Mouse (Mus musculus): ENCODE data around the gene Ttc21a. TPM values are rescaled to one million over a fixed set of nuclear protein-coding genes. Genes with fewer than 3 reads are reported as not detected.
"Not testable (repeated sequence)": the region's sequence is repeated elsewhere in the genome, so short reads cannot be mapped to it uniquely, and the experiment has no call there.

Gene Ttc21a
- polyA plus RNA-seq, 1 experiment: not detected

GRCm38 (mm10) chr9:120005936-120006335 is 68.5 kb downstream of the Ttc21a start:
- Histone ChIP-seq H3K27ac (ENCODE audit: insufficient read depth, low read length) (no peak overlapping the region), H3K4me3 (ENCODE audit: insufficient read depth, low read length) (no peak overlapping the region), H3K4me1 (ENCODE audit: control insufficient read depth, insufficient read depth, low read length) (no peaks in the 10 kb centered on the region; the same call in 1 of the 2 replicates)
- TF ChIP-seq CTCF (IDR thresholded peaks at IDR 0.05; ENCODE audit: borderline replicate concordance, insufficient read depth, low read length) (no peak), POLR2A (IDR thresholded peaks at IDR 0.05; ENCODE audit: low read depth, low read length) (no peak)

- H3K4me1 ChIP-seq (ENCODE audit: control insufficient read depth, insufficient read depth, low read length): 0 out of 2 replicates have a peak, but pooled peaks cover 5% of the 10 kb centered on the region
- H3K27ac ChIP-seq (ENCODE audit: insufficient read depth, low read length): no peak overlapping the region
- H3K4me3 ChIP-seq (ENCODE audit: insufficient read depth, low read length): no peak overlapping the region
- no peak for TF ChIP-seq POLR2A (IDR thresholded peaks at IDR 0.05; ENCODE audit: low read depth, low read length)
- TF ChIP-seq CTCF (IDR thresholded peaks at IDR 0.05; ENCODE audit: borderline replicate concordance, insufficient read depth, low read length): no peak
Measured at GRCm38 (mm10) chr9:120007833-120008232, 70.4 kb downstream of the Ttc21a start.

GRCm38 (mm10) chr9:120009226-120009841 is 71.9 kb downstream of the Ttc21a start:
- Histone ChIP-seq H3K4me1 (ENCODE audit: control insufficient read depth, insufficient read depth, low read length) (peaks cover 14% of the 10 kb centered on the region), H3K27ac (ENCODE audit: insufficient read depth, low read length) (no peak overlapping the region), H3K4me3 (ENCODE audit: insufficient read depth, low read length) (no peak overlapping the region)
- TF ChIP-seq CTCF (IDR thresholded peaks at IDR 0.05; ENCODE audit: borderline replicate concordance, insufficient read depth, low read length) (no peak), POLR2A (IDR thresholded peaks at IDR 0.05; ENCODE audit: low read depth, low read length) (no peak)

- Histone ChIP-seq H3K4me3 (ENCODE audit: insufficient read depth, low read length) (no peak overlapping the region), H3K4me1 (ENCODE audit: control insufficient read depth, insufficient read depth, low read length) (peaks cover 14% of the 10 kb centered on the region), H3K27ac (ENCODE audit: insufficient read depth, low read length) (no peak overlapping the region)
- TF ChIP-seq POLR2A (IDR thresholded peaks at IDR 0.05; ENCODE audit: low read depth, low read length) (no peak), CTCF (IDR thresholded peaks at IDR 0.05; ENCODE audit: borderline replicate concordance, insufficient read depth, low read length) (no peak)
Measured at GRCm38 (mm10) chr9:120009871-120010270, 72.5 kb downstream of the Ttc21a start.

DNA sequence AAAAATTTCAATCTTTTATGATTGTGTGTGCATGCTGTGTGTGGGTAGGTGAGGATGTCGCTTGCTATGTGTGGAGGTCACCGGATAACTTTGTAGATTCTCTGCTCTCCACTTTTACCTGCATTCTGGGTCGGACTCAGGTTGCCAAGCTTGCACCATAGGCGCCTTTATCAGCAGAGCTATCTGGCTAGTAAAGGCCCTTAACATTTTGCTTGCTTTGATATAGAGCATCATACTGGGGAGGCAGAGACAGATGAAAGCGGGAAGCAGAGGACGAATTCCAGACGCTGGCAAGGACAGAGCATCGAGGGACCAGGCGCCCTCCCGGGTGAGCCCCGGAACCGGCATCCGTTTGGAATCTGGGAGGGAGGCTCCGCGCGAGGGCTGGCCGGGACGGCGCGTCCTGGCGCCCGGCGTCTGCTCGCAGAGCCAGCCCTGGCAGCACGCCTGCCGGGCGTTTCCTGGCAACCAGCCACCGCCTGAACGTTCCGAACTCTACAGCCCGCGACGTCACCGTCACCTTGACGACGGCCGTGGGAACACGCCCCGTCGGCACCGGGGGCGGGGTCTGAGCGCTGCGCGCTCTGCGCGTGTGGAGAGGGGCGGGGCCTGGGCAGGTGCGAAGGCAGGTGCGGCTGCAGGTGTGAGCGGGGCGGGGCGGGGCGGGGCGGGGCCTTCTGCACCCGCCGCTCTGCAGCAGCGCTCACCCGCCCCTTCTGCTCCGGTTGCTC is 73.5 kb downstream of the Ttc21a start:
- Histone ChIP-seq H3K4me3 (ENCODE audit: insufficient read depth, low read length) (peak overlapping the region; percentile 32), H3K4me1 (ENCODE audit: control insufficient read depth, insufficient read depth, low read length) (peaks cover 14% of the 10 kb centered on the region), H3K27ac (ENCODE audit: insufficient read depth, low read length) (peak overlapping the region; percentile 70)
- TF ChIP-seq CTCF (IDR thresholded peaks at IDR 0.05; ENCODE audit: borderline replicate concordance, insufficient read depth, low read length) (no peak), POLR2A (IDR thresholded peaks at IDR 0.05; ENCODE audit: low read depth, low read length) (no peak; the same call in 1 of the 2 replicates)

GRCm38 (mm10) chr9:120011533-120011932 is 74.1 kb downstream of the Ttc21a start:
- no peak for TF ChIP-seq POLR2A (IDR thresholded peaks at IDR 0.05; ENCODE audit: low read depth, low read length)
- peak; percentile 52; the same call in 1 of the 2 replicates for TF ChIP-seq CTCF (IDR thresholded peaks at IDR 0.05; ENCODE audit: borderline replicate concordance, insufficient read depth, low read length)
- Histone ChIP-seq H3K4me3 (ENCODE audit: insufficient read depth, low read length) (no peak overlapping the region), H3K27ac (ENCODE audit: insufficient read depth, low read length) (peak overlapping the region; percentile 57), H3K4me1 (ENCODE audit: control insufficient read depth, insufficient read depth, low read length) (peaks cover 14% of the 10 kb centered on the region)

DNA sequence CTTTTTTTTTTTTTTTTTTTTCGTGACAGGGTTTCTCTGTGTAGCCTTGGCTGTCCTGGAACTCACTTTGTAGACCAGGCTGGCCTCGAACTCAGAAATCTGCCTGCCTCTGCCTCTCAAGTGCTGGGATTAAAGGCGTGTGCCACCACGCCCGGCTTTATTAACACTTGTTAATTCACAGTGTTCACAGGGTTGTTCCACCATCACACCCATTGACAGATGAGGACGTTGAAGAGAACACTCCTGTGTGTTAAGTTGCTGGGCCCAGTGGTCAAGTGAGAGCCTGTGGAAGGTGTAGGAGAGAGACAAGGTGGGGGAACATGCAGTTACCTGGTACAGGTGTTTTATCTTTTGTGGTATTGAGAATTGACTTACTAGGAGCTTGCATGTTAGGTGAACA is 74.8 kb downstream of the Ttc21a start:
- H3K4me1 ChIP-seq (ENCODE audit: control insufficient read depth, insufficient read depth, low read length): peaks cover 14% of the 10 kb centered on the region

DNA sequence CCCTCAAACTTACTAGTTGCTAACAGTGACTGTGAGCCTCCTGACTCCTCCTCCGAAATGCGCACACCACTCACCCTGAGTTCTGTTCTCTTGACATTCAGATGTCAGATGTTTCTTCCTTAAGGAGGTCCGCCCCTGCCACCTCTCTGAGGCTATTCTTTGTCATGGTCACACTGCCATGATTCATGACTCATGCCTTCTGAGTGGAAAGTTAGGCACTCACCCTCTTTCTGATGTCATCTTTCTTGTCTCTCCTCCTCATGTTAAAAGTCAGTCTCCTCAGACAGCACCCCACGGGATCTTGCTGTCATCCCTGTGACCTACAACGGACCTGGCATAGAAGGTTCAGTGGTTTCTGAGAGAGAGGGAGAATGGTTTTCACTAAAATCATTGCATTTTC is 75.4 kb downstream of the Ttc21a start:
- TF ChIP-seq CTCF (IDR thresholded peaks at IDR 0.05; ENCODE audit: borderline replicate concordance, insufficient read depth, low read length) (no peak), POLR2A (IDR thresholded peaks at IDR 0.05; ENCODE audit: low read depth, low read length) (no peak)
- Histone ChIP-seq H3K4me1 (ENCODE audit: control insufficient read depth, insufficient read depth, low read length) (peaks cover 14% of the 10 kb centered on the region), H3K4me3 (ENCODE audit: insufficient read depth, low read length) (no peak overlapping the region), H3K27ac (ENCODE audit: insufficient read depth, low read length) (peak overlapping the region; percentile 34; the same call in 1 of the 2 replicates)

More for the DNA sequence above, 74.8 kb downstream of the Ttc21a start:
- not testable (repeated sequence) for H3K27ac ChIP-seq (ENCODE audit: insufficient read depth, low read length); H3K4me3 ChIP-seq (ENCODE audit: insufficient read depth, low read length)

DNA sequence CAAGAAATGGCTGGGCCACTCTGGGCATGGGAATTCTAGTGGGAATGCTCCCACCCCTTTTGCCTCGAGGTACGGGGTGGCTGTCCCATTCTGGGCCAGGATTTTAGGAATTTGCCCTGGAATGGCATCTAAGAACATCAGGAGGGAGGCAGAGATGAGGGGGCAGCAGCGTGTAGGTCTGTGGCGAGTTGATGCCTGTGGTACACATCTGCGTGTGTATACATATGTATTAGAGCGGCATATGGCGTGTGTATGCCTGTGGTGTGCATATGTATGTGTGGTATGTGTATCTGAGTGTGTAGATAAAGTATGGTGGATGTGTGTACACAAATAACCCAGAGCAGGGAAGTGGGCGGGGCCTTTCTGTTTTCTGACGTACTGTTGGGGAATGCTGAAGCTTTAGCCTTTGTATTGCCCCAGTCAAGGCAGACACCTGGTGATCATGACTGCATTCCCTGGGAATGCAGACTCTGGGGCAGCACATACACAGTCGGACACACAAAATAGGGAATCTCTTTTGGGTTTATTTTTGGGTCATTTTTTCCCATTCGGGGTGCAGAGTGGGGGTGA is 75.9 kb downstream of the Ttc21a start:
- Histone ChIP-seq H3K4me3 (ENCODE audit: insufficient read depth, low read length) (no peak overlapping the region), H3K4me1 (ENCODE audit: control insufficient read depth, insufficient read depth, low read length) (peaks cover 14% of the 10 kb centered on the region), H3K27ac (ENCODE audit: insufficient read depth, low read length) (peak overlapping the region; percentile 34; the same call in 1 of the 2 replicates)
- TF ChIP-seq CTCF (IDR thresholded peaks at IDR 0.05; ENCODE audit: borderline replicate concordance, insufficient read depth, low read length) (no peak), POLR2A (IDR thresholded peaks at IDR 0.05; ENCODE audit: low read depth, low read length) (no peak)

DNA sequence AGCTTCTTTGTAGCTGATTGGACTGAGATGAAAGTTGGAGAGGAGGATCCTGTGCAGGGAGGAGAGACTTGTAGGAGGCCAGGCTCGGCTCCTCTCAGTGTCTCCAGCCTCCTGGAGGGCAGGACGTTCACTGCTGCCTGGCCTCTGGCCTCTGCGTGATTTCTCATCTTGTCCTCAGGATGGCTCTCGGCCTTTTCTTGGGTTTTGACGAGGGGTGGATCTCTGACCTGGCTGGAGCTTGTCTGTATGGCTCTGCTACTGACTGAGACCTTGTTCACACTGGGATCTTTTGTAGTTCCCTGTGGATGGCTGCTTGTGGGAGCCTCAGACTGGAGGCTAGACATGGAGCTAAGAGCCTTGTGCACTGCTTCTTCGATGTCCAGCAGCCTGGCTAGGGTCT is 77.4 kb downstream of the Ttc21a start:
- Histone ChIP-seq H3K4me1 (ENCODE audit: control insufficient read depth, insufficient read depth, low read length) (peaks cover 14% of the 10 kb centered on the region), H3K4me3 (ENCODE audit: insufficient read depth, low read length) (no peak overlapping the region), H3K27ac (ENCODE audit: insufficient read depth, low read length) (no peak overlapping the region)
- TF ChIP-seq POLR2A (IDR thresholded peaks at IDR 0.05; ENCODE audit: low read depth, low read length): no peak
- no peak for TF ChIP-seq CTCF (IDR thresholded peaks at IDR 0.05; ENCODE audit: borderline replicate concordance, insufficient read depth, low read length)

All from embryonic fibroblast, embryonic 13.5 days (primary cell).